12 mouse cellular contexts compared by ENCODE assay signal in genomic region chr5:74445861-74446260, GRCm38 (mm10).
"Had no signal": no experiment of that assay in that cellular context is flagged by ENCODE, and none has a peak within 500 bp of the region (broad histone marks: within the 10 kb centered on the region; RNA-seq: fewer than 3 reads in every experiment).

No protein-coding gene starts in this region.

- H3K4me3 ChIP-seq: left cerebral cortex, adult 2 months; limb, embryonic 15.5 days; liver, embryonic 12.5 days; midbrain, embryonic 10.5 days; neural tube, embryonic 13.5 days; stomach, embryonic 15.5 days had no signal

- H3K27ac ChIP-seq: left cerebral cortex, adult 2 months; limb, embryonic 15.5 days; liver, embryonic 12.5 days; midbrain, embryonic 10.5 days; neural tube, embryonic 13.5 days; stomach, embryonic 15.5 days had no signal

- H3K36me3 ChIP-seq: limb, embryonic 15.5 days; liver, embryonic 12.5 days; midbrain, embryonic 10.5 days; neural tube, embryonic 13.5 days; stomach, embryonic 15.5 days had no signal

- H3K9me3 ChIP-seq: limb, embryonic 15.5 days; liver, embryonic 12.5 days; midbrain, embryonic 10.5 days; neural tube, embryonic 13.5 days; stomach, embryonic 15.5 days had no signal

- DNase-seq: kidney, adult 11 months; kidney, postnatal 14 days; midbrain, embryonic 14.5 days; retina, postnatal 1 day; thymus, adult 2 months; thymus, postnatal 25 days had no signal

- H3K27me3 ChIP-seq: limb, embryonic 15.5 days; liver, embryonic 12.5 days; neural tube, embryonic 13.5 days; stomach, embryonic 15.5 days had no signal

- H3K9ac ChIP-seq: limb, embryonic 15.5 days; liver, embryonic 12.5 days; neural tube, embryonic 13.5 days; stomach, embryonic 15.5 days had no signal

- ATAC-seq: liver, embryonic 12.5 days had no signal

- H3K4me2 ChIP-seq: limb, embryonic 15.5 days; liver, embryonic 12.5 days; neural tube, embryonic 13.5 days; stomach, embryonic 15.5 days had no signal

- H3K4me1 ChIP-seq: liver, embryonic 12.5 days; neural tube, embryonic 13.5 days; stomach, embryonic 15.5 days had no signal
